Mouse (Mus musculus) G1E (cell line): Measurements from ENCODE around the gene Olfr1499.

Source experiments
- CTCF ChIP-seq: IDR thresholded peaks from 2 replicates; pipeline ENCODE4 v1.5.1; 2012; ENCODE audit warnings: low read depth, low read length, inconsistent platforms, mixed read lengths
- GATA1 ChIP-seq: IDR thresholded peaks from 2 replicates; pipeline ENCODE4 v1.6.1; 2012; ENCODE audit warnings: borderline replicate concordance, low read length, inconsistent platforms, mixed read lengths
- GATA2 ChIP-seq: IDR thresholded peaks from 2 replicates; pipeline ENCODE4 v1.6.1; 2012; ENCODE audit warnings: low read depth, low read length, inconsistent platforms, borderline replicate concordance
- POLR2AphosphoS5 ChIP-seq: IDR thresholded peaks from 2 replicates; pipeline ENCODE4 v1.6.1; 2012; ENCODE audit warnings: low read depth, low read length, inconsistent platforms; ENCODE audit not compliant: insufficient replicate concordance
- TAL1 ChIP-seq: conservative IDR thresholded peaks from 2 replicates; pipeline ENCODE4 v1.6.1; 2012; ENCODE audit warnings: low read depth, low read length, inconsistent platforms, mixed read lengths

GRCm38 (mm10) chr19:13819347-13819746 is at the start of gene Olfr1499:
- TF ChIP-seq CTCF, result no peak
- no peak for TF ChIP-seq POLR2AphosphoS5
- no peak for TF ChIP-seq TAL1
- no peak for TF ChIP-seq GATA1
- TF ChIP-seq GATA2, result no peak
